Mouse (Mus musculus) mesoderm, embryonic 11.5 days (tissue): ENCODE data around the gene Zfp827.

Source experiments
- DNase-seq: peaks from one replicate; pipeline ENCODE4 v3.0.0-alpha.2; 2012; ENCODE audit warnings: low read depth, low spot score

The Zfp827 gene

GRCm38 (mm10) chr8:79209641-79210358, 181.6 kb downstream of the Zfp827 start:
- peak; percentile 68 for DNase-seq

DNA sequence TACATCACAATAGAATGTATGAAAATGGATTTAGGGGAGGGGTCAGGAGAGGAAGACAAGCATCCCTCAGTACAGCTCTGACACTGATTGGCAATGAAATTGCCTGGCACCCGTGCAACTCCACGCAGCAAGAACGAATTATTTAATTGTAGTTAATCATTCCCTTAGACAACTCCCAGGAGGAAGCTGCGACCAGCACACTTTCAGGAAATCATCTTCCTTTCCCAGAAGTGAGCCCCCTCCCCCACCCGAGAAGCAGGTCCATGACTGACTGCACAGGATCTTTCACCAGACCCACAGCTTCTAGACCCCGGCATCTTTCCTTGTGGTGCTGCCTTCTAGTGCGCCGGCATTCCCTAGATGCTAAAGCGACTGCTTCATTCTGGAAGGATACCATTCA, 183.4 kb downstream of the Zfp827 start:
- no peak for DNase-seq

DNA sequence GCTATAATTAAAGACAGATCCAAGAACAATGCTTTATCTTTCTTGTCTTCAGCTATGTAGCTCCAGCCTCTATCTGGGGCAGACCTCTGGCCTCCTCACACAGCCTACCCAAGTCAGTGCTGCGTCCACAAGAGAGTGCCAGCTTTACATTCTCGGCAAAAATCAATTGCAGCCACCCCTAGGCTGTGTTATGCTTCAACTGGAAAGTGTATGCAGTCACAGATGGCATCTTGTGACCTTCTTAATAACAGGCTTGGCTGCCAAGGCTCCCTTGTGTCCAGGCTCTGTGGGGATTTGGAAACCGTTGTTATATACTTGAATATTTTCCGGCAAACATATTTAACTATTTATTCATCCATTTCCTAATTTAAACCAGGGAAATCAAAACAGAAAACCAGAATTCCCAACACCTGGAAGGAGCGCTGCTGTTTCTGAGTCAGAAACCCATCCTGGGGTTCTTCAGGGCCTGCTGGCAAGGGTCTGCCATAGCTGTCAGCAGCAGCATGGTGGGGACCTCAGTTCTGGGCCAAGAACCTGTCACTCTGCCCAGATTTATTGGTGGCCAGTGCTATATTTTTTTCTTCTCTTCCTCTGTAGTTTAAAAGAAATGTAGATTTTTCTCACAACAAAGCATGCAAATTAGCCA, 194.0 kb downstream of the Zfp827 start:
- no peak for DNase-seq

- no peak for DNase-seq
Observed at GRCm38 (mm10) chr8:79222752-79223141, 194.5 kb downstream of the Zfp827 start.

DNA sequence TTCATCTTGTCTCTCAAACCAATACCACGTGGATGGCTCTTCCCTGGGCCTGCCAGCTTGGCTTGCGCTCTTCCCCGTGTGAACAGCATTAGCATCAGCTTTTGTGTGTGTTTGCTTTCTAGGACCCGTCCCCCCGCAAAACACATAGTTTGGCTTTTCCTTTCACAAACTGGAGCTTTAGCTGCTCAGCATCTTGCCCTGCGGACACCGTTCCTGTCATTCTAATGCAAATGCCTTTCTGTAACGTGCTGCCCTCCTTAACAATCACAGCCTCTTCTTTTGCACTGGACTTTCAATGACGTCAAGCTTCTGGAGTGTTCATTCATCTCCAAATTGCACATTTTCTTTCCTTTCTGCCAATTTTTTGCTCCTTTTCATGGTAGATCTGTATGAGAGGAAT, 196.1 kb downstream of the Zfp827 start:
- DNase-seq: no peak

DNA sequence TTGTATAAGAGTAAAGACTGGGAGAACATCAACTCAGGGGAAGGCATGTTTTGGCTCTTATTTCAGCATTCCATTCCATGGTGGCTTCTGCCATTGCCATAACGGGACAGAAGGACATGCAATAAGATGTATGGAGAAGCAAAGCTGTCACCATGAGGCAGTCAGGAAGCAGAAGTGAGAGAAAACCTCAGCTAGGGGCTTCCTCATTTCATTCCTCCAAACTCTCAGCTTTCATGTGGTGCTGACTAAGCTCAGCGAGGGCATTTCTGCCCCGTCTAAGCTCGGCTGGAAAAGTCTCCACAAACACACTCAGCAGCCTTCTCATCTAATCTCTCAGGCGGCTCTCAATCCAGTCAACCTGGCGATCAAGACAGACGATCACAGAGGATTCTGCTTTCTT, 197.3 kb downstream of the Zfp827 start:
- no peak for DNase-seq

DNA sequence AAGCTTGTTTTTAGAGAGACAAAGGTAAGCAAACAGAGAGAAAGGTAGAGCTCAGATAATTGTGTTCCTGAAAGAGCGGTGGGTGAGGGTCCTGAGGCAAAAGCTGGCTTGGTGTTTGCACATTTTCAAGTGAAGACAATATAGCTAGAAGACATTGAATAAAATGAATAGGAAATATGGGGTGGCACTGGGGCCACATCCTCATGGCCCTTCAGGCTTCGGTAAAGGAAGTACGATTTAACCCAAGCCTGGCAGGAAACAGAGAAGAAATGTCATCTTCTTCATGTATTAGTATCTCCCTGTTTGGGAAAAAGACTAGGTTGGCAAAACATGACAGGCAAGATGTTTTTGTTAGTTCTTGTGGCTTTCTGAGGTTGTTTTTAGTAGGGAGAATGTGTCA, 197.8 kb downstream of the Zfp827 start:
- DNase-seq: no peak

- no peak for DNase-seq
Observed at GRCm38 (mm10) chr8:79227194-79227593, 199.0 kb downstream of the Zfp827 start.

GRCm38 (mm10) chr8:79227916-79228315, 199.7 kb downstream of the Zfp827 start:
- DNase-seq: no peak

DNA sequence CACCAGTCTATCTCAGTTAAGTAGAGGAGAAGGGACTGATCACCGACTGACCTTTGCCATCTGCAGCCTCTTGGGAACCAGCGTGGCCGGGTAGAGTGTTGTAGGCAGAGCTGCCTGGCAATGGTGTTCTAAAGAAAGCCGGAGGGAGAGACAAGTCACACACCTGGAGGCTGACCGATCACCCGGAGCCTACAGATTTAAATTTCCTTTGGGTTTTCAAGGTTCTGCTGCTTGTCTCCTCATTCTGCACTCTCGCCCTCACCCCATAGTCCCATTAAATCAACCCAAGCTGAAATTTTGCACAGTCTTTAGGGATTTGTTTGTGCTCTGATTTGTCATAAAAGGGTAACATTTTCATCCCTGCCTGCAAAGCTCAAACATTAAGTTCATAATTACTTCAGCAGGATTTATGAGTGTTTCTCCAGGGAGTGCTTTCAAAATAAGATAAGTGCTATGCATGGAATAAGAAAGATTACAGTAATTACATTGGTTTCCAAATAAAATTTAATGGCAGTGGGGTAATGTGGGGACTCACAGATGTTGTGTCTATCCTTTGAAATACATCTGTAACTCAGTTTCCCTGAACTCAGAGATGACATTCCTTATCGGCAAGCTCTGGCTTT, 201.1 kb downstream of the Zfp827 start:
- DNase-seq: no peak

- DNase-seq: no peak
Observed at GRCm38 (mm10) chr8:79239320-79239719, 211.1 kb downstream of the Zfp827 start.

GRCm38 (mm10) chr8:79239996-79240395, 211.8 kb downstream of the Zfp827 start:
- no peak for DNase-seq
